Mouse (Mus musculus) heart, embryonic 10.5 days (tissue): Measurements from ENCODE around the gene Add2. TPM values are rescaled to one million over a fixed set of nuclear protein-coding genes. Genes with fewer than 3 reads are reported as not detected.

Source experiments
- DNase-seq: peaks from one replicate; pipeline ENCODE4 v3.0.0-alpha.2; 2017; ENCODE audit warnings: low spot score
- H3K27ac ChIP-seq: fragments of 300-500 bp; sonication (generic); 2 replicates; pipeline ENCODE4 v1.5.1; 2016; ENCODE audit warnings: mild to moderate bottlenecking
- H3K27me3 ChIP-seq: fragments of 300-500 bp; sonication (generic); 2 replicates; pipeline ENCODE4 v1.6.1; 2016; ENCODE audit warnings: mild to moderate bottlenecking; ENCODE audit not compliant: poor library complexity, insufficient read depth, severe bottlenecking
- H3K36me3 ChIP-seq: fragments of 300-500 bp; sonication (generic); 2 replicates; pipeline ENCODE4 v1.6.1; 2016; ENCODE audit warnings: mild to moderate bottlenecking, moderate library complexity
- H3K4me1 ChIP-seq: fragments of 300-500 bp; sonication (generic); 2 replicates; pipeline ENCODE4 v1.6.1; 2016; ENCODE audit warnings: mild to moderate bottlenecking
- H3K4me3 ChIP-seq: fragments of 300-500 bp; sonication (generic); 2 replicates; pipeline ENCODE4 v1.5.1; 2016; ENCODE audit warnings: mild to moderate bottlenecking, moderate library complexity
- H3K9me3 ChIP-seq: fragments of 300-500 bp; sonication (generic); 2 replicates; pipeline ENCODE4 v1.6.1; 2016; ENCODE audit warnings: mild to moderate bottlenecking, moderate library complexity
- WGBS: fragments of 180-500 bp; shearing (Covaris S2); methylation state at CpG from one replicate; pipeline ENCODE4 v1.1.7; 2016; 5-methylcytosine and 5-hydroxymethylcytosine counted together
- polyA plus RNA-seq: library from polyadenylated mRNA; unstranded; fragments of >200 nt; fragmentation: Nextera tagmentation; extraction: Ambion mirVana; gene quantifications from 2 replicates; pipeline ENCODE4 v1.2.1, GENCODE M21; 2016

Add2 gene
- polyA plus RNA-seq, 1 experiment from 2014 or later: 12.1 TPM

- no peaks in the 10 kb centered on the region for H3K9me3 ChIP-seq
- H3K4me1 ChIP-seq: peaks cover 9% of the 10 kb centered on the region; the same call in 1 of the 2 replicates
- WGBS: 75% methylated on average over 3 of the region's 3 CpGs
Measured at GRCm38 (mm10) chr6:86073882-86074281, 45.4 kb downstream of the Add2 start.

GRCm38 (mm10) chr6:86074538-86075204 is 46.2 kb downstream of the Add2 start:
- Histone ChIP-seq H3K36me3 (no peaks in the 10 kb centered on the region), H3K27me3 (no peaks in the 10 kb centered on the region), H3K4me1 (peaks cover 9% of the 10 kb centered on the region; the same call in 1 of the 2 replicates), H3K9me3 (no peaks in the 10 kb centered on the region), H3K27ac (no peak overlapping the region), H3K4me3 (no peak overlapping the region)
- DNase-seq: no peak
- 77% methylated on average over 8 of the region's 8 CpGs for WGBS

More at GRCm38 (mm10) chr6:86073882-86074281, 45.4 kb downstream of the Add2 start:
- H3K4me3 ChIP-seq: no peak overlapping the region
- H3K27me3 ChIP-seq: no peaks in the 10 kb centered on the region
- no peak overlapping the region for H3K27ac ChIP-seq
- no peaks in the 10 kb centered on the region for H3K36me3 ChIP-seq
- DNase-seq: no peak

GRCm38 (mm10) chr6:86076525-86076924 is 48.0 kb downstream of the Add2 start:
- Histone ChIP-seq H3K9me3 (no peaks in the 10 kb centered on the region), H3K27ac (peak overlapping the region; percentile 42; the same call in 1 of the 2 replicates), H3K4me3 (no peak overlapping the region), H3K27me3 (no peaks in the 10 kb centered on the region), H3K4me1 (peaks cover 9% of the 10 kb centered on the region; the same call in 1 of the 2 replicates), H3K36me3 (no peaks in the 10 kb centered on the region)
- 69% methylated on average over 2 of the region's 2 CpGs for WGBS
- DNase-seq: no peak

- H3K27me3 ChIP-seq: no peaks in the 10 kb centered on the region
- peaks cover 9% of the 10 kb centered on the region; the same call in 1 of the 2 replicates for H3K4me1 ChIP-seq
- no peaks in the 10 kb centered on the region for H3K9me3 ChIP-seq
- H3K36me3 ChIP-seq: no peaks in the 10 kb centered on the region
- peak overlapping the region; percentile 40 for H3K4me3 ChIP-seq
- peak overlapping the region; percentile 74; the same call in 1 of the 2 replicates for H3K27ac ChIP-seq
- DNase-seq: peak; percentile 88
- WGBS: 55% methylated on average over 5 of the region's 5 CpGs
Measured at GRCm38 (mm10) chr6:86077880-86078279, 49.4 kb downstream of the Add2 start.

- Histone ChIP-seq H3K4me1 (peaks cover 9% of the 10 kb centered on the region; the same call in 1 of the 2 replicates), H3K9me3 (no peaks in the 10 kb centered on the region), H3K27ac (peak overlapping the region; percentile 74), H3K27me3 (no peaks in the 10 kb centered on the region), H3K4me3 (peak overlapping the region; percentile 40), H3K36me3 (no peaks in the 10 kb centered on the region)
- WGBS: 61% methylated on average over 1 of the region's 1 CpGs
- no peak for DNase-seq
Measured at GRCm38 (mm10) chr6:86078361-86079010, 50.0 kb downstream of the Add2 start.

- Histone ChIP-seq H3K4me3 (peak overlapping the region; percentile 27; the same call in 1 of the 2 replicates), H3K36me3 (no peaks in the 10 kb centered on the region), H3K9me3 (no peaks in the 10 kb centered on the region), H3K4me1 (peaks cover 9% of the 10 kb centered on the region; the same call in 1 of the 2 replicates), H3K27ac (no peak overlapping the region), H3K27me3 (no peaks in the 10 kb centered on the region)
- no peak for DNase-seq
Measured at GRCm38 (mm10) chr6:86079323-86079722, 50.8 kb downstream of the Add2 start.

- H3K4me1 ChIP-seq: no peaks in the 10 kb centered on the region
- no peaks in the 10 kb centered on the region for H3K9me3 ChIP-seq
- H3K27ac ChIP-seq: no peak overlapping the region
- 55% methylated on average over 6 of the region's 6 CpGs for WGBS
- no peak overlapping the region for H3K4me3 ChIP-seq
- no peaks in the 10 kb centered on the region for H3K36me3 ChIP-seq
- H3K27me3 ChIP-seq: no peaks in the 10 kb centered on the region
- DNase-seq: no peak
Measured at GRCm38 (mm10) chr6:86085518-86085917, 57.0 kb downstream of the Add2 start.

GRCm38 (mm10) chr6:86086851-86087571 is 58.5 kb downstream of the Add2 start:
- 64% methylated on average over 9 of the region's 9 CpGs for WGBS

GRCm38 (mm10) chr6:86087813-86088212 is 59.3 kb downstream of the Add2 start:
- WGBS: 32% methylated on average over 3 of the region's 3 CpGs
- no peak overlapping the region for H3K27ac ChIP-seq
- H3K4me1 ChIP-seq: peaks cover 3% of the 10 kb centered on the region
- no peak overlapping the region for H3K4me3 ChIP-seq
- H3K27me3 ChIP-seq: no peaks in the 10 kb centered on the region
- H3K36me3 ChIP-seq: no peaks in the 10 kb centered on the region
- H3K9me3 ChIP-seq: no peaks in the 10 kb centered on the region
- DNase-seq: no peak

More at GRCm38 (mm10) chr6:86086851-86087571, 58.5 kb downstream of the Add2 start:
- Histone ChIP-seq H3K9me3 (no peaks in the 10 kb centered on the region), H3K27me3 (no peaks in the 10 kb centered on the region), H3K4me1 (no peaks in the 10 kb centered on the region), H3K36me3 (no peaks in the 10 kb centered on the region), H3K4me3 (no peak overlapping the region), H3K27ac (no peak overlapping the region)
- DNase-seq: no peak

GRCm38 (mm10) chr6:86094202-86094838 is 65.8 kb downstream of the Add2 start:
- Histone ChIP-seq H3K4me1 (peaks cover 16% of the 10 kb centered on the region), H3K4me3 (no peak overlapping the region), H3K9me3 (no peaks in the 10 kb centered on the region), H3K36me3 (no peaks in the 10 kb centered on the region), H3K27me3 (no peaks in the 10 kb centered on the region), H3K27ac (no peak overlapping the region)
- WGBS: 62% methylated on average over 10 of the region's 10 CpGs
- no peak for DNase-seq

- no peak overlapping the region for H3K27ac ChIP-seq
- DNase-seq: no peak
- WGBS: 72% methylated on average over 5 of the region's 5 CpGs
- H3K27me3 ChIP-seq: no peaks in the 10 kb centered on the region
- no peaks in the 10 kb centered on the region for H3K36me3 ChIP-seq
- H3K9me3 ChIP-seq: no peaks in the 10 kb centered on the region
- peaks cover 16% of the 10 kb centered on the region for H3K4me1 ChIP-seq
- H3K4me3 ChIP-seq: no peak overlapping the region
Measured at GRCm38 (mm10) chr6:86095518-86095917, 67.0 kb downstream of the Add2 start.

GRCm38 (mm10) chr6:86096733-86097132 is 68.3 kb downstream of the Add2 start:
- H3K9me3 ChIP-seq: no peaks in the 10 kb centered on the region
- 0 out of 2 replicates have a peak, but pooled peaks cover 4% of the 10 kb centered on the region for H3K27me3 ChIP-seq
- no peaks in the 10 kb centered on the region for H3K36me3 ChIP-seq
- H3K4me3 ChIP-seq: no peak overlapping the region
- 90% methylated on average over 10 of the region's 10 CpGs for WGBS
- no peak overlapping the region for H3K27ac ChIP-seq
- DNase-seq: no peak
- H3K4me1 ChIP-seq: peaks cover 16% of the 10 kb centered on the region
